Mouse (Mus musculus) lung, postnatal 0 days (tissue): ENCODE measurements around the gene Cyp26c1.

ENCODE experiments used
- CTCF ChIP-seq: IDR thresholded peaks from 2 replicates; pipeline ENCODE4 v1.5.1; 2016; ENCODE audit warnings: antibody characterized with exemption, mild to moderate bottlenecking
- EP300 ChIP-seq: IDR thresholded peaks from 2 replicates; pipeline ENCODE4 v1.6.1; 2016; ENCODE audit warnings: antibody characterized with exemption, mild to moderate bottlenecking, control low read depth

GRCm38 (mm10) chr19:37698273-37699160 lies 13.1 kb downstream of the Cyp26c1 start:
- TF ChIP-seq EP300: no peak
- no peak for TF ChIP-seq CTCF
